Mouse (Mus musculus) adrenal gland, adult 2 months (tissue): ENCODE data around the gene Acot2. TPM values are rescaled to one million over a fixed set of nuclear protein-coding genes. Genes with fewer than 3 reads are reported as not detected.
"Not testable (repeated sequence)": the region's sequence is repeated elsewhere in the genome, so short reads cannot be mapped to it uniquely, and the experiment has no call there.

Source experiments
- DNase-seq: peaks from one replicate; pipeline ENCODE4 v3.0.0; 2021
- polyA plus RNA-seq: library from polyadenylated mRNA; depleted of rRNA; stranded (reverse); fragments of >200 nt; gene quantifications from 2 replicates; pipeline ENCODE4 v1.2.3, GENCODE M21; 2012
- total RNA-seq, 2 experiments: library from RNA; stranded (reverse); gene quantifications; 2 replicates each; pipeline ENCODE4 v1.2.3; 2021

Acot2 gene
- total and polyA plus RNA-seq, 3 experiments = 19.5 to 26.1 (median 20.9) TPM

DNA sequence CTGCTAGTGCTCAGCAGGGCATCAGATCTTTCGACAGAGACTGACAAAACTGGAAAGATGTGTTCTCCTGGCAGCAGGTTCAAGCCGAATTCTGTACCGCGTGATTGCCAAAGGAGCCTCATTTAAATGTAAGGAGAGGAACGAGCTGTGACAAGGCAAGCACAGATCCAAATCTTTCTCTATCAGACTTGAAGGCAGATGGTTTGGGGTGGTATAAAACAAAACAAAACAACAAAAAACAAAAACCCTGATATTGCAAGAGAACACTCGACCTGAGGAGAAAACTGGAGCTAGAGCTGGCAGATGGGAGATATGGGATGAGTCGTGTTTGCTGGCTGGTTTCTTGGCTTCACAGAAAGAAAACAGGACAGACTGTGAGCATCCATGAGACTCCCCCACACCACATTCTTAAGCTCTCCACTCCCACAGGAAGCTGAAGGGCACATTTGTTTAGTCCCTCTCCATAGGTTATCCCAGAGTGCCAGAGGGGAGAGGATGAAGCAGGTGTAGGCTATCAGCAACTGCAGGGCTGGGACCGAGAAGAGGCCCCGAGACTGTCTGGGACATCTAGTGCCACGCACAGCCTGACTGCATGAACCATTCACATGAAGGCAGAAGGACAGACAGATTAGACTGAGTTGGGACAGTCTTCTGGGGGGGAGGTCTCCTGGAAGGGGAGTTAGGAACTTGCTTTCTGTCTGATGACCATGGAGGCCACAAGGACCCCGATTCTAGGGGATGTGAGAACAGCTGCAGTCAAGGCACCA, 10.9 kb downstream of the Acot2 start:
- DNase-seq = no peak

GRCm38 (mm10) chr12:83999237-83999636, 11.6 kb downstream of the Acot2 start:
- DNase-seq = peak; percentile 70

GRCm38 (mm10) chr12:84000418-84000817, 12.8 kb downstream of the Acot2 start:
- DNase-seq = no peak

GRCm38 (mm10) chr12:84003866-84004265, 16.2 kb downstream of the Acot2 start:
- DNase-seq = no peak

DNA sequence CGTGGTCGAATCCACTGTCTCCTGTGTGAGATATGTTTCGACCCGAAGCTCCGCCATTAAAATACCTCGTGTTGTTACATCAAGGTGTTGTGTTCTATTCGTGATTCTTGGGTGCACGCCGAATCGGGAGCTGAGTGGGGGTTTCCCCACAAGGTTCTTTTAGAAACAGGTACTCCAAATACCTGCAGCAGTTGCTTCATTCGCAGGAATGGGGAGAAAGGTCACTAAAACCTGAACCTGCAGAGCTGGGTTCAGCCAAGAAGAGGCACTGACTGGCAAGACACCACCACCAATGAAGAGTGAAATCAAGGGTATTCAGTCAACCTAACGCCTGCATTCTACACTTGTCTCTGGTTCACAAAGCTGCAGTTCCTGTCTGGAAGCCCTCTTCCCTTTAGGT, 20.6 kb downstream of the Acot2 start:
- DNase-seq = no peak

- no peak for DNase-seq
These were observed 21.1 kb downstream of the Acot2 start for GRCm38 (mm10) chr12:84008729-84009128.

DNA sequence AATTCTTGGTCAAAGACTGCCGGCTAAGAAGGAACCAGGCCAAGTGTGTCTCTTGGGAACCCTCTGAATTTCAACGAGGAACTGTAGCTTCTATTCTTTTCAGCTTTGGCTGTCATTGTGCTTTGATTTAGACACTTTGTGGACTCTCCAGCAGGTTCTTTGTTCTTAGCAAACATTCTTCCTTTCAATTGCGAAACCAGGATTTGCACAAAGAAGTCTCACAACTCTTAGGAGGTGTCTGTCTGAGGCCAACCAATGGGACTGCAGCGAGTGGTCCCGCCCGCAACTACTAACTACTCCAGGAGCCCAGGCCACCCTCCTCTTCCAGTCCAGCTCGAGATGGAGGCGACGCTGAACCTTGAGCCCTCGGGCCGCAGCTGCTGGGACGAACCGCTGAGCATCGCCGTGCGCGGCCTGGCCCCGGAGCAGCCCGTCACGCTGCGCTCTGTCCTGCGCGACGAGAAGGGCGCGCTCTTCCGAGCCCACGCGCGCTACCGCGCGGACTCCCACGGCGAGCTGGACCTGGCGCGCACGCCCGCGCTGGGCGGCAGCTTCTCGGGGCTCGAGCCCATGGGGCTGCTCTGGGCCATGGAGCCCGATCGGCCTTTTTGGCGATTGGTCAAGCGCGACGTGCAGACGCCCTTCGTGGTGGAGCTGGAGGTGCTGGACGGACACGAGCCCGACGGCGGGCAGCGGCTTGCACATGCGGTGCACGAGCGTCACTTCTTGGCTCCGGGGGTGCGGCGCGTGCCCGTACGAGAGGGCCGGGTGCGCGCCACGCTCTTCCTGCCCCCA, 21.7 kb downstream of the Acot2 start, which contains the start of gene Acot1:
Gene Acot1, plus strand, starts transcription at position 320 of the 795 bp plus-strand sequence.
- DNase-seq = peak; percentile 75

DNA sequence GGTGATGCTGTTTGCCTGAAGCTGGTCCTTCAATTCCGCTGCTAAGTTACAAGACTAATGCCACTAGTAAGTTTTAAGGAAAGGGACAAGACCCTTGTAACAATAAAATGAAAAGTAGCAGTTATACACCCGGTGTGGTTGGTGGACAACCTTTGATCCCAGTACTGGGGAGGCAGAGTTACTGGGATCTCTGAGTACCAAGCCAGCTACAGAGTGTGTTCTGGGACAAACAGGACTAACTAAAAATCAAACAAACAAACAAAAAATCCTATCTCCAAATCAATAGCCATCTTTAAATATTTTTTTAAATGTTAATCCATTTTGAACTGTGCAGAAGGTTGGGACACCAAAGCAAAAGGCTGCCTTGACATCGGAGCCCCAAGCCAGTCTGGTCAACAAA, 22.5 kb downstream of the Acot2 start:
- DNase-seq = no peak

DNA sequence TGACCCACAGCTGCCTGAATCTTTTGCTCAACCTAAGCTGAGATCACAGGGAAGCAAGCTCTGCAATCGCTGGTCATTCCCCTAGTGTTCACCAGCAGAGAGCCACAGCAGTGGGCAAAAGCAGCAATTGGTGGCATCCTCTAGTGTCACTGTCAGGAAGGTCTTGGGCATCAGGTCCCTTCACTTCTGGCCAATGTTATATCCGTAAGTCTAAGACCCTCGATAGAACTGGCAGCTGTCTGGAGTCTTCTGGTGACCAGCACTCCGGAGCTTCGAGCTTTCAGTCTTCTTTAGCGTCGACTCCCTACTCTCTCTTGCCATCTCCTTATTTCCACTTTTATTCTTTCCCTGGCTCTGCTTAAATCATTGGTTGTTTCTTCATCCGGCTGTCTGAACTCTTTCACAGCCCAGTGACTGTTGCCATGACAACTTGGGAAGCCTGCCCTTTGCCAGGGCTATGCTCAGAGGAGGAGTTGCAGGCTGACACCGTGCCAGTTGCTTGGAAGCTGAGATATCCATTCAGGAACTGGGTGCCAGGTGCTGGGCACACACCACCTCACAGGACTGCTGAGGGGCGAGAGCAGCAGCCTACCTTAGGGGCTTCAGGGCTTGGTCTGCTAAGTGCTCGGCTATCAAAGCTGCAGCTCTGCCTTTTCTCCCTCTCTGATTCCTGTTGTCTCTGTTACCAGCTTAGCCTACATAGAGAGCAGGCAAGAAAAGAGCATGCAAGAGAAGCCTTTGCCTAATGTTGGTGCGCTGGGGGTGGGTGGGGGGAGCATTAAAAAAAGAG, 23.8 kb downstream of the Acot2 start:
- DNase-seq = peak; percentile 88

DNA sequence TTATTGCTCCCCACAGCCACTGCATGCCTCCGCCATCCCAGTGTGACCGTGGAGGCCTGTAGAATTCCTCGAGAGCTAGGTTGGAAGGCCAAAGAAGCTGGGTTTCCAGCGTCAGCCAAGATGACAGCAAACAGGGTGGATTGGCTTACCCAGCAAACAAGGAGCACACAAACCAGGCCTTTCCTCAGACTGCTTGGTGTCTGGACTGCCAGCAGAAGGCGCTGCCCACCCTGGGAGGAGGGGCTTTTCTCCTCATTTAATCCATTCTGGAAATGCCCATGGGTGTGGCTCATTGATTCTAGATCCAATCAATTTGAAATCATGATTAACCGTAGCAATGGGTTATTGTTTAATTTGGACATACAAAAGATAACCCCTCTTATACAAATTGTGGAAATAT, 25.5 kb downstream of the Acot2 start:
- no peak for DNase-seq

- no peak for DNase-seq
These were observed 26.0 kb downstream of the Acot2 start for GRCm38 (mm10) chr12:84013701-84014100.

DNA sequence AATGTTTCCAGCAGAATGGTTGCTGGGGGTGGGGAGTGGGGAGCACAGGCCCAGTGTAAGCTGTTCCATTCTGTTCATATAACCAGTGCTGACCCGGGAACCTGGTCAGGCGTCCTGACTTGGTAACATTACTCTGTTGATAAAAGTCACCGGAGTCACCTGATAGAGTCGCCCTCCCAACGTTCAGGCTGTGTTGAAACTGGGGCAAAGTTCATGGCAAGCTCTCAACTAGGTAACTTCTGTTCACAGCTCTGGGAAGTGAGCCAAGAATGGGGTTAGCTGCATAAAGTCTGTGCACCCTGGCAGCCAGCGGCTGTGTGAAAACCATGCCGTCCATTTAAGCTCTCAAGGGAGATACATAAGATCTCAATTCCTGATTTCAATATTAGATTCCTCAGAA, 32.9 kb downstream of the Acot2 start:
- DNase-seq = peak; percentile 83

- not testable (repeated sequence) for DNase-seq
These were observed 34.6 kb downstream of the Acot2 start for GRCm38 (mm10) chr12:84022266-84022665.

GRCm38 (mm10) chr12:84023052-84023745, 35.5 kb downstream of the Acot2 start:
- DNase-seq = no peak

- no peak for DNase-seq
These were observed 38.2 kb downstream of the Acot2 start for GRCm38 (mm10) chr12:84025888-84026287.

GRCm38 (mm10) chr12:84028328-84028727, 40.7 kb downstream of the Acot2 start:
- not testable (repeated sequence) for DNase-seq

- not testable (repeated sequence) for DNase-seq
These were observed 41.4 kb downstream of the Acot2 start for GRCm38 (mm10) chr12:84029043-84029442.

DNA sequence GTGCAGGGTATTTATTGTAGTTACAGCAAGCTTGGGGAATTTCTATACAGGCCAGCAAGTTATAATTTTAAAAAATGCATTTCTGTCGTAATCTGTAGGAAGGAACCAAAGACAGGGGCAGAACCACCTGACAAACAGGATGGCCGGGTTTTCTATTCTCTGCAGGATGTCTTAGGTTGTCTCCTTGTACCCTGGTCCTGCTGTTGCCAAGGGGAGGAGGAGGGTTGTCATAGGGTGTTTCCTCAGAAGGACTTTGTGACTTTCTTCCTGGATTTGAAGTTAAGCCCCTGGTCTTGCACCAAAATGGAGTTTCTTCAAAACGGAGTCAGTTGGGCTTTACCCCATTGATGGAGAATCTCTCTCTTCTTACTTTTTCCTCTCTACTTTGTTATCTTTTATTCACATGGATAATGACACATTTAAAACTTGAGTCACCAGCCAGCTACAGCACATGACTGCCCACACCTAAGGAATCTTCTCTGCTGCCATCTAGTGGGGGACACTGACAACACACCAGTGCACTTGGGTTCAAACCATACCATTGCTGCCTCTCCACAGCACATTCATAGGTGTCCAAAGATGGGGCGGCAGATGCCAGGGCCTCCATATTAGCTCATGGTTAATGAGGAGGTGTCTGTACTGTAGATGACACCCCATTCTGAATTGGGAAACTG, 43.1 kb downstream of the Acot2 start:
- DNase-seq = peak; percentile 82

DNA sequence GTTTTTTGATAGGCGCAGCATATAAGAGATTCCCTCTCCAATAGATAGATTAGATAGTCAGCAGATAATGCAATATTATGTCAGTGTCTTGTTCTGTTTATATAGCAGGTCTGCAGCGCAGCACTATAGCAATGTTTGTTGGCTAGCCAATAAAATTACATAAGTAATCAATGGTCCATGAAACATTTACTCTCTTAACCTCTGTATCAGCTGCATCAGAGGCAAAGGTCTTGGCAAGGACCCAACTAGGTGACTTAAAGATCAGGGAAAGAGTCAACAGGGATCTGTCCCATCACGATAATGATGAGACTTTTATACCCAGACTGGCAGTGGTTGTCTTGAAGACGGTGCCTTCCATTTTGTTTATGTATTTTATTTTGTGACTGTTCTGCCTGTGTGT, 45.2 kb downstream of the Acot2 start:
- no peak for DNase-seq

DNA sequence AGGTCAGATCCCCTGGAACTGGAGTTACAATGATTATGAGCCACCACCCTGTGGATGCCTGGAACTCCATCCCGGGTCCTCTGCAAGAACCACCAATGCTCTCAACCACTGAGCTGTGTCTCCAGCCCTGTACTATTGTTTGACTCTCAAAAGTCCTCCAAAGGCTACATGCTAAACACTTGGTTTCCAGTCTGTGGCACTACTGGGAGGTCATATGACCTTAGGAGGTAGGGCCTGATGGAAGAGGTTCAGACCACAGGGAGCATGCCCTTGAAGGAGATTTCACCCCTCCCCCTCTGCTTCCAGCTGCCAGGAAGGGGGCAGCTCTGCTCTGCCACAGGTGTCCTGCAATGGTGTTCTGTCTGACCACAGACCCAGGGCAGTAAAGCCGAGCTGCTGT, 45.6 kb downstream of the Acot2 start:
- DNase-seq = not testable (repeated sequence)

- no peak for DNase-seq
These were observed 46.4 kb downstream of the Acot2 start for GRCm38 (mm10) chr12:84034108-84034507.
